Mouse (Mus musculus): Measurements from ENCODE around the gene Poglut1. TPM values are rescaled to one million over a fixed set of nuclear protein-coding genes. Genes with fewer than 3 reads are reported as not detected.

Gene Poglut1
- polyA plus RNA-seq, 1 experiment from 2014 or later, result 50.6 TPM

DNA sequence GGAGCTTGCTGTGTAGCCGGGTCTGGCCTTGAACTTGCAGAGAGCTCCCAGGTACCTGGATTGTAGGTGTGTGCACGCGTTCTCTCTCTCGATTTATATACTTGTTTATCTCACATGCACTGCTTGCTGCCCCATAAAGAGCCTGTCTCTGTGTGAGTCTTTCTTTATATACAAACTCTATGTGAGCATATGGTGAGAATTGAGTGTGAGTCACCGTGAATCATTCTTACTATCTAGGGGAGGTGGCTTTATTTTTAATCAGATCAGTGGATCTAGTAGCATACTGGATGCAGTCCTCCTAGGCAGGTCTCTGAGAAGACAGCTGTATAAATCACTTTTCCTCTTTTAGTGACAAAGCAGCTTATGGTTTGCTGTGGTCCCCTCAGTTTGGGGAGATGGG, 18.1 kb upstream of the Poglut1 start:
- Histone ChIP-seq H3K4me1 (peaks cover 6% of the 10 kb centered on the region; the same call in 1 of the 2 replicates), H3K36me3 (peaks cover 76% of the 10 kb centered on the region), H3K27ac (no peak overlapping the region), H3K27me3 (ENCODE audit: insufficient read depth, poor library complexity, severe bottlenecking) (no peaks in the 10 kb centered on the region), H3K9me3 (no peaks in the 10 kb centered on the region), H3K4me3 (no peak overlapping the region)
- no peak for DNase-seq (ENCODE audit: low spot score)
- 95% methylated on average over 5 of the region's 5 CpGs for WGBS

- WGBS, result 33% methylated on average over 10 of the region's 10 CpGs
- H3K27ac ChIP-seq, result peak overlapping the region; percentile 94
Measured at GRCm38 (mm10) chr16:38563516-38563915, 13.5 kb upstream of the Poglut1 start.

GRCm38 (mm10) chr16:38562968-38563327, 12.9 kb upstream of the Poglut1 start:
- Histone ChIP-seq H3K4me1 (peaks cover 6% of the 10 kb centered on the region; the same call in 1 of the 2 replicates), H3K9me3 (no peaks in the 10 kb centered on the region), H3K4me3 (peak overlapping the region; percentile 85), H3K27ac (peak overlapping the region; percentile 94), H3K27me3 (ENCODE audit: insufficient read depth, poor library complexity, severe bottlenecking) (peaks cover 12% of the 10 kb centered on the region; the same call in 1 of the 2 replicates), H3K36me3 (peaks cover 32% of the 10 kb centered on the region)
- under 1% methylated on average over 25 of the region's 25 CpGs for WGBS
- no peak for DNase-seq (ENCODE audit: low spot score)

More at GRCm38 (mm10) chr16:38563516-38563915, 13.5 kb upstream of the Poglut1 start:
- H3K27me3 ChIP-seq (ENCODE audit: insufficient read depth, poor library complexity, severe bottlenecking), result peaks cover 12% of the 10 kb centered on the region; the same call in 1 of the 2 replicates
- peak overlapping the region; percentile 85 for H3K4me3 ChIP-seq
- peaks cover 6% of the 10 kb centered on the region; the same call in 1 of the 2 replicates for H3K4me1 ChIP-seq
- H3K9me3 ChIP-seq, result no peaks in the 10 kb centered on the region
- peaks cover 38% of the 10 kb centered on the region for H3K36me3 ChIP-seq
- DNase-seq (ENCODE audit: low spot score), result no peak

GRCm38 (mm10) chr16:38562131-38562967, 12.3 kb upstream of the Poglut1 start:
- 7% methylated on average over 37 of the region's 37 CpGs for WGBS
- peaks cover 12% of the 10 kb centered on the region; the same call in 1 of the 2 replicates for H3K27me3 ChIP-seq (ENCODE audit: insufficient read depth, poor library complexity, severe bottlenecking)

DNA sequence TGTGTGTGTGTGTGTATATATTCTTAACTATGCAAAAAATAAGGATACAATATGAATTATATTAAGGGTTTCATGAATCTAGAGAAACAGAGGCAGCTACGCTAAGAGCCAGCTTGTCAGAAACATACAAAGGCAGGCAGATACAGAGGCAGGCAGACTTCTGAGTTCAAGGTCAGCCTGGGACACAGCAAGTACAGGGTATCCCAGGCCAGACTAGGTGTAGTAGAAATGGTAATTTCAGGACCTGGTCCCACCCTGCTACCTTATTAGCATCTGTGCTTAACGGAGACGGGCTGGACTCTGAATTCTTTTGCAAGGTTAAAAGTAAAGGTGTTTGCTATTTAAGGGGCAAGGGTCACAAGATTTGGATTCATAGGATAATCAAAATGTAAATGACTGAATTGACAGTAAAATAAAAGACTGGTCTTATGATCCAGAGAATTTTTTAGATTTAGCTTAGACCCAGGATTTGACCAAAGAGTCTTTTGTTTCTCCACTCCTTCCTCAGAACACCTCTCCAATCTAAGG, 8.2 kb upstream of the Poglut1 start, which contains the start of gene Tmem39a:
Tmem39a (plus strand) TSS at position 478 of the 528 bp plus-strand sequence.
- Histone ChIP-seq H3K36me3 (no peaks in the 10 kb centered on the region), H3K27me3 (ENCODE audit: insufficient read depth, poor library complexity, severe bottlenecking) (peaks cover 20% of the 10 kb centered on the region; the same call in 1 of the 2 replicates), H3K4me3 (no peak within 1 kb of the TSS), H3K27ac (no peak within 1 kb of the TSS), H3K9me3 (no peaks in the 10 kb centered on the region), H3K4me1 (no peaks in the 10 kb centered on the region)
- no peak for DNase-seq (ENCODE audit: low spot score)
- WGBS, result 80% methylated on average over 3 of the region's 3 CpGs

More at GRCm38 (mm10) chr16:38562131-38562967, 12.3 kb upstream of the Poglut1 start:
- no peaks in the 10 kb centered on the region for H3K9me3 ChIP-seq
- H3K4me3 ChIP-seq, result peak overlapping the region; percentile 85
- peaks cover 27% of the 10 kb centered on the region for H3K36me3 ChIP-seq
- H3K4me1 ChIP-seq, result peaks cover 6% of the 10 kb centered on the region; the same call in 1 of the 2 replicates
- peak overlapping the region; percentile 94 for H3K27ac ChIP-seq
- peak; percentile 95 for DNase-seq (ENCODE audit: low spot score)

- H3K4me3 ChIP-seq, result no peak overlapping the region
- H3K27ac ChIP-seq, result no peak overlapping the region
- 78% methylated on average over 3 of the region's 3 CpGs for WGBS
- no peaks in the 10 kb centered on the region for H3K9me3 ChIP-seq
- H3K27me3 ChIP-seq (ENCODE audit: insufficient read depth, poor library complexity, severe bottlenecking), result peaks cover 26% of the 10 kb centered on the region; the same call in 1 of the 2 replicates
- no peak for DNase-seq (ENCODE audit: low spot score)
- H3K36me3 ChIP-seq, result no peaks in the 10 kb centered on the region
- no peaks in the 10 kb centered on the region for H3K4me1 ChIP-seq
Measured at GRCm38 (mm10) chr16:38555988-38556387, 5.9 kb upstream of the Poglut1 start.

DNA sequence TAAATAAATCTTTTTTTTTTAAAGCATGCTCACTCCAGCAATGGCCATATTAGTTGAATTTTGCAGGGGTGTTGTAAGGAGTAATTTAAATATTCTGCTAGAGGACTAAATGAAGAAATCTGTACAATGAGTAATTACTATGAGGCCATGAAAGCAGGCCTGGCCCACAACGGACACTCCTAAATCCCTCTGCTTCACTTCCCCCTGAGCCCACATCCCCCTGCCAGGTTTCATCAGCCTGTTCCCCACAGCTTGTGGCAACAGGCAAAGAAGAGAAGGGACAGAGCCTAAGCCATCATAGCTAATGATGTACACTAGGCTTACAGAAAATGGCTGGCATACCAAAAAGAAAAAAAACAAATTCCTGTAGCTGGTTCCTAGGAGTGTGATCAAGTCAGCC, 2.1 kb downstream of the Poglut1 start:
- no peak overlapping the region for H3K4me3 ChIP-seq
- H3K36me3 ChIP-seq, result peaks cover 48% of the 10 kb centered on the region
- DNase-seq (ENCODE audit: low spot score), result no peak
- WGBS, result 93% methylated on average over 1 of the region's 1 CpGs
- H3K27ac ChIP-seq, result no peak overlapping the region
- H3K27me3 ChIP-seq (ENCODE audit: insufficient read depth, poor library complexity, severe bottlenecking), result peaks cover 4% of the 10 kb centered on the region; the same call in 1 of the 2 replicates
- no peaks in the 10 kb centered on the region for H3K9me3 ChIP-seq
- peaks cover 16% of the 10 kb centered on the region for H3K4me1 ChIP-seq

GRCm38 (mm10) chr16:38538716-38539380, 11.2 kb downstream of the Poglut1 start:
- no peak for DNase-seq (ENCODE audit: low spot score)
- Histone ChIP-seq H3K27me3 (ENCODE audit: insufficient read depth, poor library complexity, severe bottlenecking) (no peaks in the 10 kb centered on the region), H3K36me3 (peaks cover 72% of the 10 kb centered on the region), H3K4me1 (no peaks in the 10 kb centered on the region), H3K4me3 (no peak overlapping the region), H3K27ac (no peak overlapping the region), H3K9me3 (no peaks in the 10 kb centered on the region)
- 86% methylated on average over 13 of the region's 13 CpGs for WGBS

DNA sequence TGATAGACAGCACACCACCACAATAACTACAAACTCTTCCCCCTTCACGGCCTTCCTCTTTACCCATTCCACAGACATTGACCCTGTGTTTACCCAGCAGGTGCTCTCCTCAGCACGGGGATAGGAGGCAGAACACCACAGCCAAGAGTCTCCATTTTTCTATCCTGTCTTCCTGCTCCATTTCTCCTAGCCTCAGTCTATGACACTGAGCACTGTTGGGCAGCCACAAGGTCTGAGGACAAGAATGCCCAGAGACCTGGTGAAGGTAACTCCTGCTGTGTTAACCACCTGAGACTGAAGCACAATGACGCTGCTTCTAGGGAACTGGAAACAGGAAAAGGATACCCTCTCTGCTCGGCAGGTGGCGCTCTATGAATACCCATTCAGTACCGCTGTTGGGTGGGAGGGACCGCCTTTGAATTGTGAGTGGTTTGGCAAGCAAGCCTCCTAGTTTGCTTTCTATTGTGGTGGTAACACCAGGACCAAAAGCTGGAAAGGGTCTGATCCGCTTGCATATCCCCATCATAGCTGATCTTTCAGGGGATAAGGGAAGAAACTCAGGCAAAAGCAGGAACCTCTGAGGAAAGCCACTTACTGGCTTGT, 13.4 kb downstream of the Poglut1 start:
- Histone ChIP-seq H3K9me3 (no peaks in the 10 kb centered on the region), H3K36me3 (peaks cover 72% of the 10 kb centered on the region), H3K4me3 (no peak overlapping the region), H3K27me3 (ENCODE audit: insufficient read depth, poor library complexity, severe bottlenecking) (no peaks in the 10 kb centered on the region), H3K4me1 (no peaks in the 10 kb centered on the region), H3K27ac (no peak overlapping the region)
- DNase-seq (ENCODE audit: low spot score), result peak; percentile 86
- WGBS, result 48% methylated on average over 8 of the region's 8 CpGs

- WGBS, result 79% methylated on average over 6 of the region's 6 CpGs
- Histone ChIP-seq H3K27ac (no peak overlapping the region), H3K9me3 (no peaks in the 10 kb centered on the region), H3K4me1 (peaks cover 11% of the 10 kb centered on the region; the same call in 1 of the 2 replicates), H3K27me3 (ENCODE audit: insufficient read depth, poor library complexity, severe bottlenecking) (no peaks in the 10 kb centered on the region), H3K4me3 (no peak overlapping the region), H3K36me3 (peaks cover 61% of the 10 kb centered on the region)
- DNase-seq (ENCODE audit: low spot score), result no peak
Measured at GRCm38 (mm10) chr16:38526264-38526663, 23.8 kb downstream of the Poglut1 start.

DNA sequence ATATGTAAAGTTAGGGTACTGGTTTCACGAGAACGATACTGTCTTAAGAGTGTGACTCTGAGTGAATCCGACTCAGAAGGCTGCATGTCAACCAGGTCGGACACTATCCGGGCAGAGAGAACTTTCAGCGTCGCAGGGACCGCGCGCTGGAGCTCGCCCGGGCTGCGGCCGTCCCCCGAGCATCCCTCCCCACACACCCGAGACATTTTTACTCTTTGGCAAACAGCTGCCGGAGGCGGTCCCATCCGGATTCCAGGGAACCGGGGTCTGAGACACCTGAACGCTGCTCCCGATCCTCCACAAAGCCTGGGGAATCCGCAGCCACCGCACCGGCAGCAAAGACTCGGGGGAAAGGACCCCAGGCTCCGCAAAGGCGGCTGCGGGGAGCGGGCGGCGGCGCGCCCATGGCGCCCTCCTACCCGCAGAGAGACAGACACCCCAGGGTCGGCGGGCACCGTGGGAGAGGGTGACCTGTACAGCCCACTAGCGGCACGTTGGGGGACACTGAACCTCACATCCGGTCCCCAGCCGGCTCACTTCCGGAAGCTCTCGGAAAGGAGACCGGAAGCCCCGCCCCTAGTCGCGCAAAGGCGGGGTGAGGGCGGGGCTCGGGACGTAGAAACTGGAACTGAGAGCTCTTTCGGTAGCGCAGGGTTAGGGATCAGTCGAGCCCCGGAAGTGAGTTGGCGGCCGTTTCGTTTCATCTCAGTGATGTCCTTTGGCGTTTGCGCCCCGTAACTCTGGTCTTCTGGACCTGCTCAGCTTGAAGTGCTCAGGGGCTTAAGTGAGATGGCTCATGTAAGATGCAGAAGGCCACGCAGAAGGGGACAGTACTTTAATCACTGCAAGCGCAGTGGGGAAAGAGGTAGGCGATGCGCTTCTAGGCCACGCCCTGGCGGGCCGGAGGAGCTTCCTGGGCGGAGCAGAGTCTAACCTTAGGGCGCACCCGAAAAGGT, 27.7 kb downstream of the Poglut1 start, which contains the start of gene Timmdc1:
Timmdc1 (minus strand) TSS at position 535 of the 956 bp plus-strand sequence.
- H3K4me1 ChIP-seq, result peaks cover 15% of the 10 kb centered on the region; the same call in 1 of the 2 replicates
- peaks cover 40% of the 10 kb centered on the region for H3K36me3 ChIP-seq
- DNase-seq (ENCODE audit: low spot score), result peak; percentile 98
- peak within 1 kb of the TSS; percentile 97 for H3K4me3 ChIP-seq
- H3K27ac ChIP-seq, result peak within 1 kb of the TSS; percentile 97
- H3K9me3 ChIP-seq, result no peaks in the 10 kb centered on the region
- H3K27me3 ChIP-seq (ENCODE audit: insufficient read depth, poor library complexity, severe bottlenecking), result no peaks in the 10 kb centered on the region
- WGBS, result under 1% methylated on average over 73 of the region's 73 CpGs

Data from heart, embryonic 10.5 days (tissue).